Mouse (Mus musculus): ENCODE measurements around the gene Hnf1b.

Gene Hnf1b

DNA sequence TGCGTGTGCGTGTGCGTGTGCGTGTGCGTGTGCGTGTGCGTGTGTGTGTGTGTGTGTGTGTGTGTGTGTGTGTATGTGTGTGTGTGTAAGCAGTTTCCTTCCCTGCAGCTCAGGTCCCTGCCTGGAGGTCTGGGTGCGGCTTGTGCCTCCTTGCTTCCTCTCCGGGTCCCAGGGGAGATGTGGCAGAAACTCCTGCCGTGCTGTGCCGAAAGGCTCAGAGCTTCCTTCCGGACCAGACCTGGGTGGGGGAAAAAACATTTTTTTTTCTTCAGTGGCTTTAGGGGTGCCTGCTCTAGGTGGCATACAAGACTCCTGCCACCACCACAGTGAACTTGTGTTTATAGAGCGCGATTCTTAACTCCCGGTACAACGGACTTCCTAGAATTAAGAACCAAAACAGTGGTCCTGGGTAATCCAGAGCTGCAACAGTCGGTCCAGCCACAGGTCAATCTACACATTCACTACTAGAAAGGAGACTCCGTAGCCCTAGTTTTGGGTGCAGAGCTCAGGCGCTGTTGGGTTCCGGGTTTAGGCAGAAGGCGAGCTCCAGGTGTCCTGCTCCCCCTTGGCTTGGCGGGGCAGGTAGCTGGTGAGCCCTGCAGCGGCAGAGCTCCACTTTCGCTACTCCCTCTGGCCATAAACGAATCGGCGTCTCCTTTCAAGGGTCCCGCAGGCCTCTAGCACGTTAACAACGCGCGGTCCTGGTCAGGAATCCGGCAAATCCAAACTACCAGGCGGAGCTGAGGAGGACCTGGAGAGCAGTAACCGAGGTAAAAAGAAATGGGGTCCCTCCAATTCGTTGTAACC lies at the start of gene Hnf1b:
Gene Hnf1b, plus strand, starts transcription at position 535 of the 807 bp plus-strand sequence.
- DNase-seq = peak in 1 of 2 experiments; percentile 12

- peak in 1 of 2 experiments; percentile 19 for DNase-seq
These were observed 47.7 kb upstream of the Hnf1b start for GRCm38 (mm10) chr11:83802166-83802565.

DNA sequence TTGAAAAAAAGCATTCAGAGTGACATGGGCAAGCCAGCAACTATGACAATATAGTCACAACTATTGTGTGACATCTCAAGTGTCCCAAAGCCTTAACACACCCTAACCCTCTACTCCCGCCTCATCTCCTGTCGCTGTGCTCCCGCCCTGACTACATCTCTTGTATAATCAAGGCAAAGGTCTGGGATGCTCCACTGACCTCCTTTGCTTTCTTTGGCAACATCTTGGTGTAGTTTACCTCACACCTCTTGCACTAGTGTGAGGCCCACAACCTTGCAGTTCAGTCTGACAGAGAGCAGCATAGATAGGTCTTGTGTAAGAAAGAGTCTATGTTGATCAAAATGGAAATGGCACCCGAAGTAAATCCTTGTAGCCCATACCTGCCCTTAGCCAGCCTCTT lies 47.3 kb upstream of the Hnf1b start:
- DNase-seq = no peak

DNA sequence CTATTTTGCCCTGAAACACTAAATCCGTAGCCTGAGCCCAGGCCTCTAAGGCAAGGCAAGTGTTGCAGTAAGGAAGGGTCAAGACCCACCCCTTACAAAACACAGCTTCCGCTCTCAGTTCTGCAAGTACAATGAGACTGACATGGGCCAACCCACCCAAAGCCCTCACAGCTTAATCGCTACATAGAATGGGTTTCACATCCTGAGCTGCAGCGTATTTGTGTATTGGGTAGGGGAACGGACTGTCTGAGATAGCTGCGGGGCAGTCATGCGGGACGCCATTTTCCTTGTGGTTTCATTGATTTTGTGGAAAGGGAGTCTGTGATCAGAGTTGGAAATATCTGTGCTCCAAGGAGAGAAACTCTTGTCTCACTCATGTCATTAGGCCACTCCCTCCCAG lies 39.4 kb upstream of the Hnf1b start:
- DNase-seq = no peak

GRCm38 (mm10) chr11:83815191-83815590 lies 34.7 kb upstream of the Hnf1b start:
- no peak for DNase-seq

DNA sequence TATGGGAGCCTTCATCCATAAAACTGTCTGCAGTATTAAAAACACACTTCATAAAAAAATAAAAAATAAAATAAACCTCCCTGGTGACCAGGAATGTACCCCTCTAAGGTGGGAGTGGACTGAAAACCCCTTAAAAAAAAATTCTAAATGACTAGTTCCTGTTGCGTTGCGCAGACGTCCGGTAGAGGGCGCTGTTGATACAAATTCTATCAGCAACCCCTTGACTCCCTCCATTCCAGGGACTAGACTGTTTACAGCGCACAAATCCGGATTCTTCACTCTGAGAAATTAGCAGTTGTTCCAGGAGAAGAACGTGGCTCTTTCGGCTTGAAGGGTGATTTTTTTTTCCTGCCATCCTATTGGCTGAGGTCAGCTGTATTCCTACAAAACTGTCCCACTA lies 34.2 kb upstream of the Hnf1b start:
- DNase-seq = peak; percentile 41 to 58

GRCm38 (mm10) chr11:83817048-83817447 lies 32.8 kb upstream of the Hnf1b start:
- DNase-seq = no peak

DNA sequence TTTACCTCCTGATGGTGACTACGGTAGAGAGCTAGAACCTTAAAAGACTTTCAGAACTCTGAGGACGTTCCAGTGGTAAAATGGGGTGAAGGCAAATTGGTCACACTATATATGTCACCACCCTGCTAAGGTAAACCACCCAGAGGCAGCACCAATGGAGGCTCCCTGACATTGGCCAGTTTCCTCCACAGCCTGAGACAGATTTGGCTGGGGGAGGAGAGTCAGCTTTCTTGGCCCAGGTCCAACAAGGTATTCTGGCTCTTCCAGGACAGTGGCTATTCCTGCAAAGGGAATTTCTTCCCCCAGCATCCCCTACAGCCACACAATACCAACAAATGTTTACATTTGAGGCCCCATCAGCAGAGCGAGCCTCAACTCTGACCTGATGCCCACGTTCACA lies 31.9 kb upstream of the Hnf1b start:
- DNase-seq = no peak

DNA sequence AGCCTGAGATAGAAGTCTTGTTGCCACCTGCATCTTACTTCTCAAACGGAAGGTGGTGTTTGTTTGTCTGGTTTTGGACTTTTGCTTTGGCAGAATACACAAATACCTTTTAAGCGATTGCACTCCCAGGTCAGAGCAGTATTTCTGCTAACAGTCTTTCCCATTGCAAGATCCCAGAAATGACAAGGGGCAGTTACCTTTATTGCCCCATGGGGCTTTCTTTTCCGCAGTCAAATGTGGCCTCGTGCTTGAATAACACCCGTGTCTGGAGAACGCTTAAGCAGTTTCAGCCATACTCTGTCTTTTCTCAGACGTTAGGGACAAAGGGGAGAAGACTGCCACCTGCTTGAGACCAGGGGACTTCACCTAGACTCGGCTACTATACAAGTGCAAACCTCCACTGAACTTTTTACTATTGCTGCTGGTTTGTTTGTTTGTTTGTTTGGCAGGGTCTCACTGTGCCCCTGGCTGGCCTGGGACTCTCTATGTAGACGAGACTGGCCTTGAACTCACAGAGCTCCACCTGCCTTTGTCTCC lies 31.2 kb upstream of the Hnf1b start:
- DNase-seq = no peak

DNA sequence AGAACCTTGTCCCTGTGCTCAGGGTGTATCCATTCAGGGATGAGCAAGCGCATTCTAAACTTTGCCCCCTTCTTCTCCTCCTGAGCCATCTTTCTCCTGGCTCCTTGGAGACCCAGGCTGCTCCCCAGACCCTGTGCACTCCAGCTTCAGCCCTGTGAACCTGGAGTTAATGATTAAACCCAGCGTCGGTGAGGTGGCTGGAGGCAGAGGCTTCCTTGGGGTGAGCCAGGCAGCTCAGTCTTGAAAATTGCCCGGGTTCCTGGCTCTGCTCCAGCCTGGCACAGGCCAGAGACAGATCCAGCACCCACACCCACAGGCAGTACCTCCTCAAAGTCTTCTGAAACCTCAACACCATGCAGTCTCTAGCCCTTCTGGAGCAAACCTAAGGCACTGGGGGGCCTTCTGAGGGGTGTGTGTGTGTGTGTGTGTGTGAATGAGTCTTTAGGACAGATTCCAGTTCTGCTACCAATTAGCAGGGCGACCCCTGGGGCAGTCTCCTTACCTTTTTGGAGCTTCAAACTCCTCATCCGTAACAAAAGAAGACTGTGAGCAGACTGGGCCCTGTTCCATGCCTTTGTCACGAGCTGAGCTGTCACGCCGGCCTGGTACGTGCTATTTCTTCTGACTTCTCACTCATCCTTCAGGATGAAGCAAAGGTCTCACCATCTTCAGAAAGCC lies 29.9 kb upstream of the Hnf1b start:
- no peak for DNase-seq

GRCm38 (mm10) chr11:83826142-83826541 lies 23.7 kb upstream of the Hnf1b start:
- DNase-seq = no peak

GRCm38 (mm10) chr11:83828553-83829142 lies 21.2 kb upstream of the Hnf1b start:
- no peak for DNase-seq

DNA sequence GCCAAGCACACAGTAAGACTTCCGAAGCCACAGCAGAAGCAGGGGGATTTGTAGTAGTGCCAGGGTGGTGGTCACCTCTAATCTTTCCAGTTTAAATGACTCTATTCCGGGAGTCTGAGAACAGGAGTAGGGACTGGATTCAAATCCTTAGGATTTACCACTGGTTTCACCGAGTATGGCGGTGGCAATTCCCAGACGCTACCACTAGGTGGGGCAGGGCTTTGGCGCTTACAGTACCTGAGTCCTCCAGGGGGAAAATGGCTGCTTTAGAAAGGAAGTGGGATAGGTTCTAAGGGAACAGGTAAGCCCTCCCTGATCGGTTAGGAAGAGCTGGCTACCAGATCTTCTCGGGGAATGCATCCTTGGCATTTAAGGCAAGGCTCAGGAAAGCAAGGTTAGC lies 17.5 kb upstream of the Hnf1b start:
- DNase-seq = peak; percentile 8 to 31

GRCm38 (mm10) chr11:83833517-83833916 lies 16.3 kb upstream of the Hnf1b start:
- no peak for DNase-seq

DNA sequence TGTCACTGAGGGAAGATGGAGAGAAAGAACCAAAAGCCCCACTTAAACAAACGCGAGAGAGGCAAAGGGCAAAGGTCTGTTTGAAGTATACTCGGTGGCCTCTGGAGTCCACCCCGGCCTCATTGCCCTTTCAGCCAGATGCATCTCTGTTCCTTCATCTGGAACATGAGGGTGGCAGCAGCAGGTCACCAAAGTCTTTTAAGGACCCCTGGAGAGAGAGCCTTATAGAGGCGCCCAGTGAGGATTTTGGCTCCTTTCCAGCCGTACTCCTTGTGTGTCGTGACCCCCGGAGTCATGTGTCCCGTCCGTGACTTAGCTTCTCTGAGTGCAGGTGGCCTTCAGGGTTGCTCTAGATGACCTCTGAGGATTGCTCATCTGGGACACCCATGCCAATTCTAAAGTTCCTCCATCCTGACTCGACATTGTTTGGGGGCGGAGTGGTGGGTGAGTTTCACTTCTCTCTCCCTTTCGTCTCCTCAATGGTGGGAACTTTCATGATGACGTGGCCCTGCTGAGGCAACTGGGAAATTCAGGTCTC lies 15.8 kb upstream of the Hnf1b start:
- no peak for DNase-seq

- DNase-seq = no peak
These were observed 10.4 kb upstream of the Hnf1b start for GRCm38 (mm10) chr11:83839451-83839850.

DNA sequence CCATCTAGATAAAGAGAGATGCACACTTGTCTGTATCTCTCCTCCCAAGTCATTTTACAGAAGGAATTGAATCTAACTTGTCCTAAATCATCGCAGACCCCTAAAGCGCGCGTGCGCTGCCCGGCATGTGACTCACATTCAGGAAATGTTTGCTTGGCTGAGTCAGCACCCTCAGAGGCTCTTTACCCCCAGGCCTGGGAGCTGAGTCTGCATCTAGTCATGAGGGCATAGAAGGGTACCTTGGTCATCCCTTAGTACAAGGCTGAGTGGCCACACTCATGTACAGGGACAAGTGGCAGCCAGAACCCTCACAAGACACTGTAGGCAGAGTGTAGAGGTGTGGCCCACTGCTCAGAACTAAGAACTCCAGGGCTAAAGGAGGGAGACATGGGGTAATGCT lies 6.3 kb upstream of the Hnf1b start:
- no peak for DNase-seq

DNA sequence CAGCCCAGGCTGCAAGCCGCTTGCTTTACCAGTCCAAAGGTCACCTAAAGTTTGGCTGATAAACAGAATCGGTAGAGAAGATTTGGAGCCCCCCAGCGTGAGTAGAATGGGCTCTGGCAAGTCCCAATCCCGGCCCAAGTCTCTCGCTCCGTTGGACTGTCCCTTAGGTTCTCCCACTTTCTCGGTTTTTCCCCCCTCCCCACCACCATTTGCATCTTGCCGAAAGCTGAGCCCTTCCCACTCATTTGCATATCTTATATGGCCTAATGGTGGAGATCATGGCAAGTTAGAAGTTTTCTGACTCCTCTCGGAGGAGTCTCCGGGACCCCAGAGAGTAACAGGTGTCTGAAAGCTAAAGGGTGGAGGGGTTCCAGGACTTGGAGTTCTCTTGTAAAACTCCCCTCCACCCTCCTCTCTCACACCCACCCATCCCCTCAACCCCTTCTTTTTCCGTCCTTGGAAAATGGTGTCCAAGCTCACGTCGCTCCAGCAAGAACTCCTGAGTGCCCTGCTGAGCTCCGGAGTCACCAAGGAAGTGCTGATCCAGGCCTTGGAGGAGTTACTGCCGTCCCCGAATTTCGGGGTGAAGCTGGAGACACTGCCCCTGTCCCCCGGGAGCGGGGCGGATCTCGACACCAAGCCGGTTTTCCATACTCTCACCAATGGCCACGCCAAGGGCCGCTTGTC lies 866 bp downstream of the Hnf1b start:
- no peak for DNase-seq

GRCm38 (mm10) chr11:83851273-83852015 lies 1.6 kb downstream of the Hnf1b start:
- DNase-seq = peak in 1 of 2 experiments; percentile 11

DNA sequence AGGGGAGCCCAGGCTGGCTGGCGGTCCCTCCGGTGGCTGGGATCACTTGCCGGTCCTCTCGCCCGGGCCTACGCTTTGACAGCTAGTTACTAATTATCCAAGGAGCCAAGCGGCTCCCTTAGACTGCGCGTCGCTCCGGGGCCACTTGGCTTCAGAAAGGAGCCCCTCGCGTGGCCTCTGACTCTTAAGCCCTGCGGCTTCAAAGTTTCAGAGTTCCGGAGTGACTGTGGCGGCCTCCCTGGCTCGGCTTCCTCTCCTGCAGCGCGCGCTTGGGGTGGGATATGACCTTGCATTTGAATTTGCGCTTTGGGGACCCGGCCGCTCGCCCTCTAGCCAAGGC lies 2.1 kb downstream of the Hnf1b start:
- DNase-seq = peak in 1 of 2 experiments; percentile 8

GRCm38 (mm10) chr11:83852501-83853211 lies 2.8 kb downstream of the Hnf1b start:
- peak in 1 of 2 experiments; percentile 8 for DNase-seq

Data from cerebellum, adult 18-20 months (tissue).